Mouse (Mus musculus): Measurements from ENCODE around the gene Pgf. TPM values are rescaled to one million over a fixed set of nuclear protein-coding genes. Genes with fewer than 3 reads are reported as not detected.
A peak's percentile ranks its signal among the peaks of the same experiment; 100 is the strongest.

The Pgf gene
- total and polyA plus RNA-seq, 2 experiments from 2014 or later: 5.3 to 8.9 TPM

GRCm38 (mm10) chr12:85181475-85182344 is 4.1 kb upstream of the Pgf start:
- Histone ChIP-seq H3K27me3 (ENCODE audit: insufficient read depth, low read length) (no peaks in the 10 kb centered on the region), H3K4me3 (ENCODE audit: low read depth, low read length) (no peak overlapping the region), H3K9me3 (ENCODE audit: low read length) (no peaks in the 10 kb centered on the region), H3K27ac (ENCODE audit: low read depth, low read length) (peak overlapping the region; percentile 4; the same call in 1 of the 2 replicates), H3K36me3 (ENCODE audit: insufficient read depth) (no peaks in the 10 kb centered on the region), H3K9ac (no peak overlapping the region), H3K4me2 (ENCODE audit: low read depth) (no peak overlapping the region), H3K4me1 (ENCODE audit: insufficient read depth) (peaks cover 3% of the 10 kb centered on the region)
- ATAC-seq (peak; percentile 44; the same call in 1 of the 2 replicates), DNase-seq (peak; percentile 36)
- 18% methylated on average over 16 of the region's 17 CpGs for WGBS
- TF ChIP-seq CTCF (IDR thresholded peaks at IDR 0.05; ENCODE audit: low read depth): no peak

DNA sequence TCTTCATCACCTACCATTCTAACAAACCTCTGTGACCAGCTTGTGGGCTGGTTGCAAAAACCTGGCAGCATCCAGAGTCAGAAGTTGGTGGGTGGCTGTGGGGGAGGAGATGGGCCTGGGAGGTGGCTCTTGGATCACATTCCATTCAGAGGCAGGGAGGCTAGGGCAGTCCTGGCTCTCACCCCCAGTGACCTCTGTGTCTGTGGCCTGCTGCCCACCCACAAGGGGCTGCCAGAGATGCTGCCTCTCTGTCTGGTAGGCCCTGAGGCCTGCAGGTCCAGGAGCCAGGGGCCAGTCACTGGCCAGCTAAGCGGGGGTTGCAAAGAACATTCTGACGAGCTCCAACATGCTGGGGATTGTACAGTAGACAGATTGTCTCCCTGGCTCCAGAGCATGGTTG is 704 bp upstream of the Pgf start:
- no peak for TF ChIP-seq CTCF (IDR thresholded peaks at IDR 0.05; ENCODE audit: low read depth)
- Histone ChIP-seq H3K9ac (no peak overlapping the region), H3K27me3 (ENCODE audit: insufficient read depth, low read length) (no peaks in the 10 kb centered on the region), H3K9me3 (ENCODE audit: low read length) (no peaks in the 10 kb centered on the region), H3K36me3 (ENCODE audit: insufficient read depth) (no peaks in the 10 kb centered on the region), H3K4me1 (ENCODE audit: insufficient read depth) (peaks cover 10% of the 10 kb centered on the region), H3K27ac (ENCODE audit: low read depth, low read length) (no peak overlapping the region), H3K4me2 (ENCODE audit: low read depth) (no peak overlapping the region), H3K4me3 (ENCODE audit: low read depth, low read length) (no peak overlapping the region)
- DNase-seq (no peak), ATAC-seq (no peak)
- 84% methylated on average over 2 of the region's 2 CpGs for WGBS

DNA sequence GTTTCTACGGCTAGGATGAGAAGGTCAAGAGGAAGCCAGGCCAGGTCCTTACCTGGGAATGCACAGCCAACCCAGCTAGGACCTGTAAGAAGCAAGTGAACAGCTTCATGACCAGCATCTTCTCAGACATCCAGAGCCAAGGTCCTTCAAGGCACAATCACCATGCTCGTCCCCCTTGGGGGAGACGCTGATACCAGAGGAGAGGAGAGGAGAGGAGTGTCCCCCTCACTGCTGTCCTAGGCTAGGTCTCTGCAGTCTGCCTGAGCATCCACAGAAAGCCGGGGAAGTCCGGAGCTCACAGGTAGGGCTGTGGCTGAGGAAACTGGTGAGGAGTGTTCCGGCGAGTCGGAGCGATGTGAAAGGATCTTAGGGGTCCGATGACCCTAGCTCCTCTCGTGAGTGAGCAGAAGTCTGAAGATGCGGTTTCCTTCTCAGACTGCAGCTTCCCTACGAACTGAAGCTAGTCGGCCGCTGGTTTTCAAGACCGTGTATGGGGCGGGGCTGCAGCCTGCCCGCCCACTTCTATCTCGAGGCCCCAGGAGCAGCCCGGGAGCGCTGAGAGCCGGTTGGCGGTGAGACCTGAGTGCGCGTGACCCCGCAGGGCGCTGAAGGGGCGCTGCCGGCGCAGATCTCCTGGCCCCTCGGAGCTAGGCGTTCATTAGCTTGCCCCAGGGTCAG is 605 bp downstream of the Pgf start:
- peak overlapping the region; percentile 43 for H3K9ac ChIP-seq
- no peaks in the 10 kb centered on the region for H3K9me3 ChIP-seq (ENCODE audit: low read length)
- H3K4me2 ChIP-seq (ENCODE audit: low read depth): peak overlapping the region; percentile 68
- no peaks in the 10 kb centered on the region for H3K27me3 ChIP-seq (ENCODE audit: insufficient read depth, low read length)
- no peak overlapping the region for H3K27ac ChIP-seq (ENCODE audit: low read depth, low read length)
- 7% methylated on average over 32 of the region's 32 CpGs for WGBS
- DNase-seq: no peak
- TF ChIP-seq CTCF (IDR thresholded peaks at IDR 0.05; ENCODE audit: low read depth): no peak
- H3K4me3 ChIP-seq (ENCODE audit: low read depth, low read length): peak overlapping the region; percentile 28
- ATAC-seq: no peak
- peaks cover 9% of the 10 kb centered on the region for H3K4me1 ChIP-seq (ENCODE audit: insufficient read depth)
- no peaks in the 10 kb centered on the region for H3K36me3 ChIP-seq (ENCODE audit: insufficient read depth)

DNA sequence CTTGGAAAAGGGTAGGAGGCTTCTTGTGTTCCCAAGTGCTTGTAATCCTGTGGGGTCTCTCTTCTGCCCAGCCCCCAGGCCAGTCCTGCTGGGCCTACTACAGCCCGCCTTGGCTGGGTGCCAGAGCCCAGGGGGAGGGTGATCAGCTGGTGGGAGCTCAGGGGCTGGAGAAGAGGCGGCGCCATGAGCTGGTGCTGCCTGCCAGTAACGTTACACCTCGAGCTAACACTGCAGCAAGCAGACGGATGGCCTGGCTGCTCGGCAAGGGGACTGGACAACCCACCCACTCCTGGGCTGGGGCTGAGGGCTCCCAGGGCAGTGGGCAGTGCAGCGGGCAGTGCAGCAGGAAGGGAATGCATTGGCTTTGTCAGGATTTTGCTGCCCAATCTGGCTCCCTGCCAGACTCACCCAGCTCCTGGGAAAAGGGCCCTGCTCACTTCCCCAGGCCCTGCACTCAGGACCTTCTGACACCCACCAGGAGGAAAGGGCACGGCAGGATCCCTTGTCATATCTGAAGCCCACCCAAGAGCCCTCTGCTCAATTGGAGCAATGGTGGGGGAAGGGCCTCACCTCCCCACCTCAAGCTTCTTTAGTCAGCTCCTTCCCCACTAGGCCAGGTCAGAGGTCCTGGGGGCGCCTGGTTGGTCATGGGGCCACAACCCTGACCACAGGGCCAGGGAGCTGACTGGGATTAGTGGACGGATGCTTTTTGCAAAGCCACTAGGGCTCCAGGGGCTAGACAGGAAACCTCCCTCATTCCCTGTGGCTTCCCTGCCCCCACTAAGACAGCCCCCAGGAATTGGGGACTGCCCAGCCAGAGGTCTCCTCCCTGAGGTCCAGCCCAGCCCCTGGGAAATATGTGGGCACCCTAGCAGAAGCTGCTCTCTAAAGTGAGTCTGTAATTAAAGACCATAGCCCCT is 1.4 kb downstream of the Pgf start:
- no peak overlapping the region for H3K27ac ChIP-seq (ENCODE audit: low read depth, low read length)
- H3K36me3 ChIP-seq (ENCODE audit: insufficient read depth): no peaks in the 10 kb centered on the region
- peaks cover 7% of the 10 kb centered on the region; the same call in 1 of the 2 replicates for H3K4me1 ChIP-seq (ENCODE audit: insufficient read depth)
- H3K9me3 ChIP-seq (ENCODE audit: low read length): no peaks in the 10 kb centered on the region
- no peak overlapping the region for H3K4me3 ChIP-seq (ENCODE audit: low read depth, low read length)
- peak overlapping the region; percentile 18; the same call in 1 of the 2 replicates for H3K9ac ChIP-seq
- ATAC-seq (peak; percentile 72), DNase-seq (peak; percentile 75)
- peak overlapping the region; percentile 68 for H3K4me2 ChIP-seq (ENCODE audit: low read depth)
- no peaks in the 10 kb centered on the region for H3K27me3 ChIP-seq (ENCODE audit: insufficient read depth, low read length)
- no peak for TF ChIP-seq CTCF (IDR thresholded peaks at IDR 0.05; ENCODE audit: low read depth)
- WGBS: 15% methylated on average over 11 of the region's 11 CpGs

GRCm38 (mm10) chr12:85175087-85175675 is 2.4 kb downstream of the Pgf start:
- Histone ChIP-seq H3K4me2 (ENCODE audit: low read depth) (peak overlapping the region; percentile 68), H3K36me3 (ENCODE audit: insufficient read depth) (no peaks in the 10 kb centered on the region), H3K4me3 (ENCODE audit: low read depth, low read length) (no peak overlapping the region), H3K9ac (peak overlapping the region; percentile 18; the same call in 1 of the 2 replicates), H3K9me3 (ENCODE audit: low read length) (no peaks in the 10 kb centered on the region), H3K4me1 (ENCODE audit: insufficient read depth) (peaks cover 7% of the 10 kb centered on the region; the same call in 1 of the 2 replicates), H3K27me3 (ENCODE audit: insufficient read depth, low read length) (no peaks in the 10 kb centered on the region), H3K27ac (ENCODE audit: low read depth, low read length) (no peak overlapping the region)
- no peak for ATAC-seq
- WGBS: 30% methylated on average over 16 of the region's 16 CpGs
- DNase-seq: no peak
- TF ChIP-seq CTCF (IDR thresholded peaks at IDR 0.05; ENCODE audit: low read depth): no peak

- TF ChIP-seq CTCF (IDR thresholded peaks at IDR 0.05; ENCODE audit: low read depth): no peak
- Histone ChIP-seq H3K27ac (ENCODE audit: low read depth, low read length) (no peak overlapping the region), H3K9me3 (ENCODE audit: low read length) (no peaks in the 10 kb centered on the region), H3K4me2 (ENCODE audit: low read depth) (no peak overlapping the region), H3K27me3 (ENCODE audit: insufficient read depth, low read length) (no peaks in the 10 kb centered on the region), H3K4me1 (ENCODE audit: insufficient read depth) (peaks cover 7% of the 10 kb centered on the region; the same call in 1 of the 2 replicates), H3K9ac (no peak overlapping the region), H3K4me3 (ENCODE audit: low read depth, low read length) (no peak overlapping the region), H3K36me3 (ENCODE audit: insufficient read depth) (no peaks in the 10 kb centered on the region)
- DNase-seq: no peak
- ATAC-seq: no peak
- WGBS: 48% methylated on average over 7 of the region's 7 CpGs
These were observed 3.6 kb downstream of the Pgf start for GRCm38 (mm10) chr12:85174016-85174415.

All from forebrain, postnatal 0 days (tissue).